Mouse (Mus musculus): ENCODE measurements at regions not wholly inside any gene's neighbourhood (a gene's known extent, or its start where the extent isn't known, plus 50 kb on each side); places are given as distances from the start of the nearest gene placed in this dataset.

DNA sequence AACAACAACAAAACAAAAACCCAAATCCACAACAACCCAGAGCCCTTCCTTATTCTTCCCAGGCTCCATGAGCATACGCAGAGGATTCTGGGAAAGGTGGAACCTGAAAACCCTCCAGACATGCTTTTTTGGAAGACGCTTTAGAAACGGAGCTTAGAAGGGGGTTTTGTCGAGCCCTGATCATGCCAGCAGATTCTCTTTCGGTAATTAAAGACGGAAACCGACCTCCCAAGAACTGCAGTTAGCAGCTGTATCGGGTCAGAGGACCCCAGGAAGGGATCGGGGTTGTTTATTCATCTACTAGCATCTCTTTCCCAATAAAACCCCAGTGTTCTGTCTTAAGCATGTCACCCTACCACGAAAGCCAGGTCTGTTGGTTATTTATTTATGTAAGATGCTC is 298.1 kb downstream of the Slc4a3 start:
- no peak for TF ChIP-seq CTCF (IDR thresholded peaks at IDR 0.05; ENCODE audit: low read depth)
- no peak for TF ChIP-seq EP300 (IDR thresholded peaks at IDR 0.05; ENCODE audit: low read depth)

Data from liver, postnatal 0 days (tissue).